Mouse (Mus musculus): ENCODE measurements around the gene Dhps. TPM values are rescaled to one million over a fixed set of nuclear protein-coding genes. Genes with fewer than 3 reads are reported as not detected.

Dhps gene
- total and polyA plus RNA-seq, 3 experiments, result 44.7 to 88.5 (median 60.1) TPM

GRCm38 (mm10) chr8:85023846-85024245 lies 47.7 kb upstream of the Dhps start:
- in situ Hi-C loops (cut with MboI; ENCODE audit: low pct_ligation_motif_present, low pct_unique_long_range_greater_than_20kb, low sequenced_read_pairs) (no loop called here), dilution Hi-C loops (cut with MboI; ENCODE audit: extremely low pct_ligation_motif_present, extremely low pct_unique_long_range_greater_than_20kb, low sequenced_read_pairs) (no loop called here)
- Histone ChIP-seq H3K4me2 (ENCODE audit: insufficient read depth, low read depth, poor library complexity, severe bottlenecking) (peak overlapping the region; percentile 84; the same call in 1 of the 2 replicates), H3K27ac (ENCODE audit: insufficient read depth, low read depth) (no peak overlapping the region), H3K9ac (ENCODE audit: insufficient read depth, low read depth) (no peak overlapping the region; the same call in 1 of the 2 replicates), H3K4me3 (replicated peaks in 1 of 3; ENCODE audit: low read depth in 2 of 3, low read length in 2 of 3, poor library complexity in 1 of 3) (peak overlapping the region in 1 of 3 experiments; percentile 78), H3K4me1 (ENCODE audit: control insufficient read depth in 1 of 2, insufficient read depth in 2 of 2) (peaks cover 7 to 43% of the 10 kb centered on the region in 2 experiments), H3K79me2 (replicated peaks; ENCODE audit: control insufficient read depth, extremely low read depth, insufficient read depth, poor library complexity, severe bottlenecking) (peaks cover 33% of the 10 kb centered on the region), H3K9me3 (replicated peaks; ENCODE audit: low read length) (no peaks in the 10 kb centered on the region), H3K36me3 (replicated peaks in 1 of 2; ENCODE audit: control insufficient read depth in 1 of 2, insufficient read depth in 1 of 2, low read length in 1 of 2) (peaks cover 48 to 56% of the 10 kb centered on the region in 2 experiments), H3K27me3 (replicated peaks) (no peaks in the 10 kb centered on the region)
- no peak for TF ChIP-seq PAX5 (IDR thresholded peaks at IDR 0.05; ENCODE audit: low read length)
- no peak for TF ChIP-seq JUN (IDR thresholded peaks at IDR 0.05; ENCODE audit: insufficient read depth, low read depth, low read length)
- no peak for TF ChIP-seq EP300 (IDR thresholded peaks at IDR 0.05; ENCODE audit: low read length)
- TF ChIP-seq ZNF384 (IDR thresholded peaks at IDR 0.05; ENCODE audit: low read depth, low read length), result no peak
- no peak for TF ChIP-seq BHLHE40 (IDR thresholded peaks at IDR 0.05; ENCODE audit: low read depth, low read length)
- no peak for TF ChIP-seq ZKSCAN1 (IDR thresholded peaks at IDR 0.05; ENCODE audit: borderline replicate concordance, low read depth, low read length)
- TF ChIP-seq NRF1 (IDR thresholded peaks at IDR 0.05; ENCODE audit: low read depth, low read length), result no peak
- no peak for TF ChIP-seq IRF4 (IDR thresholded peaks at IDR 0.05; ENCODE audit: low read depth, low read length)
- TF ChIP-seq SIN3A (IDR thresholded peaks at IDR 0.05; ENCODE audit: low read length), result no peak
- TF ChIP-seq USF1 (IDR thresholded peaks at IDR 0.05; ENCODE audit: low read depth, low read length), result no peak
- no peak for TF ChIP-seq ZC3H11A (IDR thresholded peaks at IDR 0.05; ENCODE audit: low read depth, low read length)
- TF ChIP-seq RCOR1 (conservative IDR thresholded peaks at IDR 0.05; ENCODE audit: low read depth, low read length), result no peak
- no peak for TF ChIP-seq MXI1 (IDR thresholded peaks at IDR 0.05; ENCODE audit: low read depth, low read length)
- DNase-seq (ENCODE audit: extremely low read depth), result no peak

DNA sequence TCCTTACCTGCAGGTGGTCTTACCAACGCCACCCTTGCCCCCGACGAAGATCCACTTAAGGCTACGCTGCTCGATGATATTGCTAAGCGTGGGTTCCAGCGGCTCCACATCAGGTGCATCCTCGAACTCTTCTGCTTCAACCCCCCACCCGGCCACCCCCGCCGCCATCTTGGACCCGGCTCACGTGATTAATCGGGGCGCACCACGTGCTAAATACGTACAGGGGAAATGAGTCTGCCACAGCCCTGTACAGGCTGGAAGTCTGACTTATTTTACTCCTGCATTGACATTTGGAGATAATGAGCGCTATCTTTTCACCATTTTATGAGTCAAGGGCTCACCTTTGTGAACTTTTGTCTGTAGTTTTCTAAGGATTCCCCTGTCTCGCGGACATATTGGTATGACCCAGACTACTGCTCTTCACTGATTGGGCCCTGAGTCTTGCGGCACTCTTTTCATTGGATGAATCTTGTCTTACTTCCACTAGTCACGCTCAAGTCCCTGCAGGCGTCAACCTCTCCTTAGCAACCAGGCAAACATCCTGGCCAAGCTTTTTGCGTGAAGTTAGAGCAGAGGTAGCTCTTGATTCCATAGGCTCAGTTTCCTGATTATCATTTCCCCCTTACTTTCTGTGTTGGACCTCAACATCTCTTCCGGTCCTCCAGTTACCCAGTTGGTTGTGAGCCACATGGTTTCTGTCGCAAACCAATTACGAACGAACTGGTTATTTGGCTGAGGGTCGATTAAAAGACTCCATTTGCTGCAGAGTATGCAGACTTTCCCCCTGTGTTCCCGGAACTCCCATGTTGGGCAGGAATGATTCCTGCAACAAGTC lies 46.2 kb upstream of the Dhps start, which contains the start of gene Asna1:
Gene Asna1, minus strand, starts transcription at position 184 of the 835 bp plus-strand sequence.
- peak within 1 kb of the TSS; percentile 98 for H3K4me2 ChIP-seq (ENCODE audit: insufficient read depth, low read depth, poor library complexity, severe bottlenecking)
- H3K4me3 ChIP-seq (replicated peaks in 1 of 3; ENCODE audit: low read depth in 2 of 3, low read length in 2 of 3, poor library complexity in 1 of 3), result peak within 1 kb of the TSS; percentile 78 to 97 (median 95)
- peak within 1 kb of the TSS; percentile 25; the same call in 1 of the 2 replicates for H3K27ac ChIP-seq (ENCODE audit: insufficient read depth, low read depth)
- TF ChIP-seq HCFC1 (IDR thresholded peaks at IDR 0.05; ENCODE audit: low read depth, low read length) (peak; percentile 81), EP300 (IDR thresholded peaks at IDR 0.05; ENCODE audit: low read length) (no peak), USF1 (IDR thresholded peaks at IDR 0.05; ENCODE audit: low read depth, low read length) (peak; percentile 88), RAD21 (IDR thresholded peaks at IDR 0.05; ENCODE audit: low read depth, low read length) (no peak), USF2 (conservative IDR thresholded peaks at IDR 0.05; ENCODE audit: low read depth, low read length) (peak; percentile 70), SIN3A (IDR thresholded peaks at IDR 0.05; ENCODE audit: low read length) (peak; percentile 97), ETS1 (conservative IDR thresholded peaks at IDR 0.05; ENCODE audit: low read depth, low read length) (0 out of 2 replicates have a peak, but pooled peaks have one; percentile 20), MXI1 (IDR thresholded peaks at IDR 0.05; ENCODE audit: low read depth, low read length) (peak; percentile 83), CHD1 (IDR thresholded peaks at IDR 0.05; ENCODE audit: low read depth, low read length) (peak; percentile 100), BHLHE40 (IDR thresholded peaks at IDR 0.05; ENCODE audit: low read depth, low read length) (peak; percentile 96), RCOR1 (conservative IDR thresholded peaks at IDR 0.05; ENCODE audit: low read depth, low read length) (peak; percentile 61; the same call in 1 of the 2 replicates), POLR2AphosphoS2 (IDR thresholded peaks at IDR 0.05; ENCODE audit: low read depth, low read length) (no peak), NRF1 (IDR thresholded peaks at IDR 0.05; ENCODE audit: low read depth, low read length) (0 out of 2 replicates have a peak, but pooled peaks have one; percentile 42), TCF12 (IDR thresholded peaks at IDR 0.05; ENCODE audit: low read depth, low read length) (peak; percentile 52), CHD2 (IDR thresholded peaks at IDR 0.05; ENCODE audit: low read length) (peak; percentile 57; the same call in 1 of the 2 replicates), MAX (IDR thresholded peaks at IDR 0.05; ENCODE audit: low read length) (peak; percentile 93), NELFE (IDR thresholded peaks at IDR 0.05; ENCODE audit: low read depth, low read length) (peak; percentile 71), ZC3H11A (IDR thresholded peaks at IDR 0.05; ENCODE audit: low read depth, low read length) (no peak), ZKSCAN1 (IDR thresholded peaks at IDR 0.05; ENCODE audit: borderline replicate concordance, low read depth, low read length) (no peak), MYC (IDR thresholded peaks at IDR 0.05; ENCODE audit: low read depth, low read length) (peak; percentile 82), POLR2A (IDR thresholded peaks at IDR 0.05; ENCODE audit: low read depth, low read length) (peak; percentile 77), ELF1 (IDR thresholded peaks at IDR 0.05; ENCODE audit: low read depth, low read length) (peak; percentile 23; the same call in 1 of the 2 replicates), TBP (conservative IDR thresholded peaks at IDR 0.05; ENCODE audit: low read depth, low read length) (peak; percentile 86)
- in situ Hi-C loops (cut with MboI; ENCODE audit: low pct_ligation_motif_present, low pct_unique_long_range_greater_than_20kb, low sequenced_read_pairs) (loop anchor here (5.0 kb wide), 1 partner anchor 33 kb away; the partner anchor contains the start of gene Hook2), dilution Hi-C loops (cut with MboI; ENCODE audit: extremely low pct_ligation_motif_present, extremely low pct_unique_long_range_greater_than_20kb, low sequenced_read_pairs) (no loop called here)
- H3K4me1 ChIP-seq (ENCODE audit: control insufficient read depth in 1 of 2, insufficient read depth in 2 of 2), result peaks cover 10 to 57% of the 10 kb centered on the region in 2 experiments
- peaks cover 47% of the 10 kb centered on the region for H3K79me2 ChIP-seq (replicated peaks; ENCODE audit: control insufficient read depth, extremely low read depth, insufficient read depth, poor library complexity, severe bottlenecking)
- H3K9ac ChIP-seq (ENCODE audit: insufficient read depth, low read depth), result peak within 1 kb of the TSS; percentile 91
- H3K27me3 ChIP-seq (replicated peaks), result no peaks in the 10 kb centered on the region
- peaks cover 46 to 56% of the 10 kb centered on the region in 2 experiments for H3K36me3 ChIP-seq (replicated peaks in 1 of 2; ENCODE audit: control insufficient read depth in 1 of 2, insufficient read depth in 1 of 2, low read length in 1 of 2)
- peak; percentile 97 for DNase-seq (ENCODE audit: extremely low read depth)
- H3K9me3 ChIP-seq (replicated peaks; ENCODE audit: low read length), result no peaks in the 10 kb centered on the region
